Mouse (Mus musculus): ENCODE results near the gene Ghitm.

GRCm38 (mm10) chr14:37163277-37163956 is 28.3 kb upstream of the Ghitm start:
- no peak for TF ChIP-seq POLR2A (IDR thresholded peaks at IDR 0.05; ENCODE audit: insufficient read length, low read depth)
- no peak for TF ChIP-seq MYOG (IDR thresholded peaks at IDR 0.05; ENCODE audit: control insufficient read depth in 1 of 3, insufficient read depth in 1 of 3, insufficient read length in 2 of 3, low read depth in 2 of 3)

Data from myocyte (in vitro differentiated cells).